Mouse (Mus musculus) MEL (cell line): ENCODE measurements around the gene Olfr68. TPM values are rescaled to one million over a fixed set of nuclear protein-coding genes. Genes with fewer than 3 reads are reported as not detected.
"Not testable (repeated sequence)": the region's sequence is repeated elsewhere in the genome, so short reads cannot be mapped to it uniquely, and the experiment has no call there.

ENCODE experiments used
- DNase-seq: peaks from one replicate; pipeline ENCODE4 v3.0.0; 2011; ENCODE audit warnings: low read depth, low spot score
- H3K27ac ChIP-seq: 2 replicates; pipeline ENCODE4 v1.5.1; 2012; ENCODE audit warnings: low read depth, mild to moderate bottlenecking, control low read depth, low read length, moderate library complexity; ENCODE audit not compliant: control insufficient read depth
- H3K27me3 ChIP-seq, 2 experiments: fragments of 150-350 bp in 1 of 2; sonication (generic) in 1 of 2; 2 replicates each; pipeline ENCODE4 v1.6.1; 2012; ENCODE audit warnings: low read length in 2 of 2, mild to moderate bottlenecking in 2 of 2, improper control_type of control experiment in 1 of 2, moderate library complexity in 1 of 2; ENCODE audit not compliant: insufficient read depth in 2 of 2, control insufficient read depth in 1 of 2
- H3K36me3 ChIP-seq, 2 experiments: 2 replicates each; pipeline ENCODE4 v1.6.1; 2012 to 2014; ENCODE audit warnings: low read length in 2 of 2, improper control_type of control experiment in 1 of 2, inconsistent platforms in 1 of 2, mild to moderate bottlenecking in 1 of 2; ENCODE audit not compliant: insufficient read depth in 2 of 2, control insufficient read depth in 1 of 2
- H3K4me1 ChIP-seq, 2 experiments: fragments of 150-350 bp in 1 of 2; sonication (generic) in 1 of 2; 2 replicates each; pipeline ENCODE4 v1.6.1; 2012; ENCODE audit warnings: low read length in 2 of 2, improper control_type of control experiment in 1 of 2, mild to moderate bottlenecking in 1 of 2; ENCODE audit not compliant: insufficient read depth in 2 of 2, control insufficient read depth in 1 of 2
- H3K4me3 ChIP-seq, 2 experiments: fragments of 150-350 bp in 1 of 2; sonication (generic) in 1 of 2; 2 replicates each; pipeline ENCODE4 v1.5.1; 2012; ENCODE audit warnings: low read depth in 2 of 2, low read length in 2 of 2, mild to moderate bottlenecking in 2 of 2, moderate library complexity in 2 of 2, control low read depth in 1 of 2, improper control_type of control experiment in 1 of 2; ENCODE audit not compliant: control insufficient read depth in 1 of 2, insufficient read depth in 1 of 2
- H3K79me2 ChIP-seq: 2 replicates; pipeline ENCODE4 v1.6.1; 2012; ENCODE audit warnings: mild to moderate bottlenecking, low read length, moderate library complexity; ENCODE audit not compliant: control insufficient read depth, poor library complexity, insufficient read depth
- H3K9ac ChIP-seq: 2 replicates; pipeline ENCODE4 v1.6.1; 2012; ENCODE audit warnings: low read depth, mild to moderate bottlenecking, control low read depth, low read length, moderate library complexity; ENCODE audit not compliant: control insufficient read depth, poor library complexity, severe bottlenecking
- H3K9me3 ChIP-seq: fragments of 150-350 bp; sonication (generic); replicated peaks from 2 replicates; pipeline ENCODE4 v1.6.1; 2012; ENCODE audit warnings: mild to moderate bottlenecking, low read length, improper control_type of control experiment, moderate library complexity; ENCODE audit not compliant: insufficient read depth
- BHLHE40 ChIP-seq: IDR thresholded peaks from 2 replicates; pipeline ENCODE4 v1.6.1; 2012; ENCODE audit warnings: low read depth, mild to moderate bottlenecking, inconsistent platforms, low read length, improper control_type of control experiment, borderline replicate concordance
- CHD2 ChIP-seq: IDR thresholded peaks from 2 replicates; pipeline ENCODE4 v1.6.1; 2011; ENCODE audit warnings: low read length, improper control_type of control experiment
- CTCF ChIP-seq, 3 experiments: IDR thresholded peaks in 2 of 3; conservative IDR thresholded peaks in 1 of 3; 2 replicates each; pipeline ENCODE4 v1.5.1; 2011 to 2012; ENCODE audit warnings: low read length in 3 of 3, low read depth in 2 of 3, mild to moderate bottlenecking in 2 of 3, improper control_type of control experiment in 1 of 3, inconsistent platforms in 1 of 3, mixed read lengths in 1 of 3, moderate library complexity in 1 of 3; ENCODE audit not compliant: control insufficient read depth in 1 of 3, insufficient read depth in 1 of 3, poor library complexity in 1 of 3, severe bottlenecking in 1 of 3
- E2F4 ChIP-seq: IDR thresholded peaks from 2 replicates; pipeline ENCODE4 v1.6.1; 2011; ENCODE audit warnings: low read depth, low read length, improper control_type of control experiment, borderline replicate concordance
- ETS1 ChIP-seq: IDR thresholded peaks from 2 replicates; pipeline ENCODE4 v1.6.1; 2012; ENCODE audit warnings: low read depth, mild to moderate bottlenecking, inconsistent platforms, low read length, improper control_type of control experiment, moderate library complexity
- HCFC1 ChIP-seq: IDR thresholded peaks from 2 replicates; pipeline ENCODE4 v1.6.1; 2012; ENCODE audit warnings: low read depth, mild to moderate bottlenecking, inconsistent platforms, low read length, improper control_type of control experiment, moderate library complexity
- JUND ChIP-seq: IDR thresholded peaks from 2 replicates; pipeline ENCODE4 v1.6.1; 2011; ENCODE audit warnings: low read depth, mild to moderate bottlenecking, improper control_type of control experiment, low read length
- MAFK ChIP-seq: IDR thresholded peaks from 2 replicates; pipeline ENCODE4 v1.6.1; 2011; ENCODE audit warnings: low read depth, mild to moderate bottlenecking, low read length, improper control_type of control experiment, borderline replicate concordance
- MAX ChIP-seq: IDR thresholded peaks from 2 replicates; pipeline ENCODE4 v1.6.1; 2011; ENCODE audit warnings: low read length, improper control_type of control experiment
- MAZ ChIP-seq: IDR thresholded peaks from 2 replicates; pipeline ENCODE4 v1.6.1; 2012; ENCODE audit warnings: low read depth, mild to moderate bottlenecking, inconsistent platforms, low read length, improper control_type of control experiment
- MXI1 ChIP-seq: IDR thresholded peaks from 2 replicates; pipeline ENCODE4 v1.6.1; 2011; ENCODE audit warnings: mild to moderate bottlenecking, low read depth, low read length, improper control_type of control experiment
- MYB ChIP-seq: IDR thresholded peaks from 2 replicates; pipeline ENCODE4 v1.6.1; 2011; ENCODE audit warnings: mild to moderate bottlenecking, low read depth, low read length, improper control_type of control experiment
- MYC ChIP-seq: IDR thresholded peaks from 2 replicates; pipeline ENCODE4 v1.6.1; 2011; ENCODE audit warnings: low read depth, mild to moderate bottlenecking, low read length, improper control_type of control experiment, moderate library complexity
- POLR2A ChIP-seq, 2 experiments: IDR thresholded peaks; 2 replicates each; pipeline ENCODE4 v1.6.1; 2011 to 2012; ENCODE audit warnings: low read length in 2 of 2, mild to moderate bottlenecking in 2 of 2, control low read depth in 1 of 2, improper control_type of control experiment in 1 of 2, low read depth in 1 of 2, moderate library complexity in 1 of 2; ENCODE audit not compliant: control insufficient read depth in 1 of 2, insufficient read depth in 1 of 2, poor library complexity in 1 of 2
- RAD21 ChIP-seq: IDR thresholded peaks from 2 replicates; pipeline ENCODE4 v1.6.1; 2011; ENCODE audit warnings: mild to moderate bottlenecking, low read depth, low read length, improper control_type of control experiment
- SIN3A ChIP-seq: IDR thresholded peaks from 2 replicates; pipeline ENCODE4 v1.6.1; 2012; ENCODE audit warnings: low read length, improper control_type of control experiment, inconsistent platforms
- SMC3 ChIP-seq: IDR thresholded peaks from 2 replicates; pipeline ENCODE4 v1.6.1; 2011; ENCODE audit warnings: low read depth, low read length, improper control_type of control experiment
- TCF12 ChIP-seq: IDR thresholded peaks from 2 replicates; pipeline ENCODE4 v1.6.1; 2014; ENCODE audit warnings: low read depth, mild to moderate bottlenecking, inconsistent platforms, low read length, improper control_type of control experiment, moderate library complexity
- UBTF ChIP-seq: IDR thresholded peaks from 2 replicates; pipeline ENCODE4 v1.6.1; 2012; ENCODE audit warnings: low read depth, mild to moderate bottlenecking, inconsistent platforms, low read length, improper control_type of control experiment, moderate library complexity, borderline replicate concordance; ENCODE audit not compliant: insufficient read depth
- USF1 ChIP-seq: IDR thresholded peaks from 2 replicates; pipeline ENCODE4 v1.6.1; 2014; ENCODE audit warnings: low read depth, mild to moderate bottlenecking, inconsistent platforms, low read length, improper control_type of control experiment, moderate library complexity
- USF2 ChIP-seq, 2 experiments: IDR thresholded peaks; 2 replicates each; pipeline ENCODE4 v1.6.1; 2011 to 2012; ENCODE audit warnings: improper control_type of control experiment in 2 of 2, low read length in 2 of 2, borderline replicate concordance in 1 of 2, inconsistent platforms in 1 of 2, low read depth in 1 of 2, mild to moderate bottlenecking in 1 of 2; ENCODE audit not compliant: insufficient read depth in 1 of 2
- ZC3H11A ChIP-seq: IDR thresholded peaks from 2 replicates; pipeline ENCODE4 v1.6.1; 2012; ENCODE audit warnings: low read depth, mild to moderate bottlenecking, inconsistent platforms, low read length, improper control_type of control experiment
- ZNF384 ChIP-seq: IDR thresholded peaks from 2 replicates; pipeline ENCODE4 v1.6.1; 2012; ENCODE audit warnings: low read depth, mild to moderate bottlenecking, inconsistent platforms, low read length, improper control_type of control experiment
- polyA plus RNA-seq, 2 experiments: library from polyadenylated mRNA; stranded (reverse) in 1 of 2; unstranded in 1 of 2; fragments of >175 nt in 1 of 2; fragments of >200 nt in 1 of 2; gene quantifications; 2 replicates each; pipeline versions ENCODE4 v1.2.1 to v1.2.4; 2012; ENCODE audit warnings: low replicate concordance in 2 of 2, low read depth in 1 of 2; ENCODE audit not compliant: insufficient read length in 2 of 2, insufficient read depth in 1 of 2, missing spikeins in 1 of 2
- total RNA-seq: library from RNA; depleted of rRNA; stranded (reverse); fragments of 300-350 nt; gene quantifications from 2 replicates; pipeline ENCODE4 v1.2.3, GENCODE M21; 2012

Gene Olfr68
- total and polyA plus RNA-seq, 3 experiments = not detected

DNA sequence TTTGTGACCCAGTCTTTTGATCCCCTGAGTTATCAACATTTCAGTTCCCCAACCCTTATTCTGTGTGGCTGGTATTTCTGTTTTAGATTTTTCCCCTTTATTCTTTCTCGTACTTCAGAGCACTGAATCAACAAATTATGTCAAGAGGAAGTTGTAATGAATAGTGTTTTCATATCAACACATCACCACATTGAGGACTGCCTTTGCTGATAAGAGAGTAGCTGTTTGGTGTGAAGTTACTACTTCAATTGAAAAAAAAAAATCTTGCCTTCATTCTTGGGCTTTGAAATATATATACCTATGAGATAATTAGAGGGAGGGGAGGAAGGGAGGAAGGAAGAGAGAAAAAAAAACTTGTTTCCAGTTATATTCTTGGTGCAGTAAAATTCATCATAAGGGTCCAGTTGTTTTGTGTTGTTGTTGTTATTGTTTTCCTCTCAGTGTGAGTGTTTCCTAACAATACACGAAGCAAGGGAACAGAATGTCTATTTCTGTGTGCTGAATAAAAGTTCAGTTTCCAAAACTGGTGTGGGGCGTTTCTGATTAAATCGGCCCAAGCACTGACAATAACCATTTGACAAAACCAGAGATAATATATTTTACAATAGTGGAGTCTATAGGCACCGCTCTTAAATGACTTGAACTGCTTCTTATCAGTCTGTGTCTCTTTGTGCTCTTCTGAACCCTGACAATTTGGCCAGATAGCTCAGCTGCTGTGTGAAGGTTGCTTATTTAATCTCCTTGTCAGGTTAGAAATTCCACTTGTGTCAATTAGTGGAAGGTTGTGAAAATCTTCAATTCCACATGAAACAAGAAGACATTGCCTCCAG, 29.7 kb upstream of the Olfr68 start (continued):
- TF ChIP-seq USF2 (IDR thresholded peaks at IDR 0.05; ENCODE audit: borderline replicate concordance in 1 of 2, insufficient read depth in 1 of 2, low read depth in 1 of 2, low read length in 2 of 2) = no peak
- no peak; a peak in 1 of 4 replicates for TF ChIP-seq POLR2A (IDR thresholded peaks at IDR 0.05; ENCODE audit: control insufficient read depth in 1 of 2, insufficient read depth in 1 of 2, low read depth in 1 of 2, low read length in 2 of 2, poor library complexity in 1 of 2)
- TF ChIP-seq MAZ = no peak
- TF ChIP-seq E2F4 = no peak
- TF ChIP-seq MAFK = 0 out of 2 replicates have a peak, but pooled peaks have one; percentile 56
- TF ChIP-seq MYC = no peak
- TF ChIP-seq BHLHE40 = no peak; the same call in 1 of the 2 replicates
- TF ChIP-seq ETS1 = peak; percentile 96
- no peak for TF ChIP-seq USF1
- no peak for TF ChIP-seq HCFC1
- TF ChIP-seq SMC3 = peak; percentile 2; the same call in 1 of the 2 replicates
- no peak for TF ChIP-seq UBTF
- peak; percentile 89 for TF ChIP-seq ZNF384
- no peak for TF ChIP-seq JUND
- TF ChIP-seq MYB = peak; percentile 67

DNA sequence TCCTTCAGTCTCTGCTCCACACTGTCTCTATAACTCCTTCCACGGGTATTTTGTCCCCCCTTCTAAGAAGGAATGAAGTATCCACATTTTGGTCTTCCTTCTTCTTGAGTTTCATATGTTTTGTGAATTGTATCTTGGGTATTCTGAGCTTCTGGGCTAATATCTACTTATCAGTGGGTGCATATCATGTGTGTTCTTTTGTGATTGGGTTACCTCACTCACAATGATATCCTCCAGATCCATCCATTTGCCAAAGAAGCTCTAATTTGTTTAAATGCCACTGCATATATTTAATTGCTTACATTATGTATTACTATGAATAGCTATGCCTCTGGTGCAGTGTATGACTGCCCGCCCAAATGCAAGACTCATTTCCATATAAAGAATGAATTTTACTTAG, 28.6 kb upstream of the Olfr68 start:
- Histone ChIP-seq H3K27ac (peak overlapping the region; percentile 57), H3K36me3 (peaks cover 0 to 27% of the 10 kb centered on the region in 2 experiments; a peak in 2 of 4 replicates), H3K4me1 (peaks cover 15 to 18% of the 10 kb centered on the region in 2 experiments)
- not testable (repeated sequence) for H3K79me2 ChIP-seq, H3K4me3 ChIP-seq, H3K9me3 ChIP-seq, H3K27me3 ChIP-seq, H3K9ac ChIP-seq
- DNase-seq = peak; percentile 50

DNA sequence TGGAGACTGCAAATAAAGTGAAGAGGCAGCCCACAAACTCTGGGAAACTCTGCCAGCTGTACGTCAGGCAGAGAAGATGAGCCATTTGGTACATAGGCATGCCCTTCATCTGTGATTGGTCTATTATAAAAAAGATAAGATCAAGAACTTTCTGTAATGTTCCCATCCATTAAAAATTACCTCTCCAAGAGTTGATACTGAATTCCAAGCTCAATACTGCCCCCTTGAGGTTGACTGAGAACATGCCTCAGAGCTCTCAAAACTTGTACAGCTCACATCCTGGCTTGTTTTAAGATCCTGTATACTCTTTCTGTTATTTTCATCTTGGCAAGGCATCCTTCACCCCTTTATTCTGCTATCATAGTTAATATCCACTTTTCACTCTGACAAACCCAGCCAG, 27.4 kb upstream of the Olfr68 start:
- DNase-seq = peak; percentile 71

More for the DNA sequence above, 27.4 kb upstream of the Olfr68 start:
- Histone ChIP-seq H3K9ac (no peak overlapping the region), H3K4me1 (peaks cover 15 to 16% of the 10 kb centered on the region in 2 experiments), H3K4me3 (no peak overlapping the region), H3K36me3 (peaks cover 0 to 24% of the 10 kb centered on the region in 2 experiments; a peak in 2 of 4 replicates), H3K27ac (no peak overlapping the region), H3K27me3 (no peaks in the 10 kb centered on the region), H3K9me3 (no peaks in the 10 kb centered on the region), H3K79me2 (no peaks in the 10 kb centered on the region)
- no peak for TF ChIP-seq ETS1
- no peak for TF ChIP-seq MAX
- no peak for TF ChIP-seq CHD2
- 0 out of 2 replicates have a peak, but pooled peaks have one; percentile 21 for TF ChIP-seq SIN3A
- 0 out of 2 replicates have a peak, but pooled peaks have one; percentile 22 for TF ChIP-seq MXI1
- TF ChIP-seq MYC = no peak
- peak; percentile 32; the same call in 1 of the 2 replicates for TF ChIP-seq ZNF384
- TF ChIP-seq TCF12 = no peak
- 0 out of 2 replicates have a peak, but pooled peaks have one; percentile 29 for TF ChIP-seq ZC3H11A
- TF ChIP-seq BHLHE40 = 0 out of 2 replicates have a peak, but pooled peaks have one; percentile 21
- peak; percentile 47 for TF ChIP-seq RAD21
- TF ChIP-seq CTCF (IDR thresholded peaks at IDR 0.05 in 2 of 3, conservative IDR thresholded peaks at IDR 0.05 in 1 of 3; ENCODE audit: control insufficient read depth in 1 of 3, insufficient read depth in 1 of 3, low read depth in 2 of 3, low read length in 3 of 3, poor library complexity in 1 of 3, severe bottlenecking in 1 of 3) = peak; percentile 34 to 58 (median 46); a peak in 5 of 6 replicates
- TF ChIP-seq SMC3 = peak; percentile 47
